Mouse (Mus musculus): ENCODE measurements around the gene Psg16. TPM values are rescaled to one million over a fixed set of nuclear protein-coding genes. Genes with fewer than 3 reads are reported as not detected.

The Psg16 gene
- polyA plus RNA-seq (2012; rRNA removed) = 2.9 and 3.0 TPM in 2 replicates

GRCm38 (mm10) chr7:17073904-17074615 lies at the start of gene Psg16:
Gene Psg16, plus strand, starts transcription at chr7:17074040.
- no peaks in the 10 kb centered on the region for H3K4me1 ChIP-seq (ENCODE audit: control insufficient read depth, insufficient read depth, low read length)
- peak within 1 kb of the TSS; percentile 42 for H3K4me3 ChIP-seq (ENCODE audit: insufficient read depth, low read length)
- no peak for TF ChIP-seq POLR2A (IDR thresholded peaks at IDR 0.05; ENCODE audit: extremely low read depth, insufficient read depth, low read length)
- peak; percentile 75 for TF ChIP-seq CTCF (IDR thresholded peaks at IDR 0.05; ENCODE audit: extremely low read depth, insufficient read depth, low read length)
- no peak within 1 kb of the TSS for H3K27ac ChIP-seq (ENCODE audit: insufficient read depth, low read length)

- Histone ChIP-seq H3K4me3 (ENCODE audit: insufficient read depth, low read length) (no peak overlapping the region), H3K27ac (ENCODE audit: insufficient read depth, low read length) (0 out of 2 replicates have a peak overlapping the region, but pooled peaks have one; percentile 9)
- TF ChIP-seq CTCF (IDR thresholded peaks at IDR 0.05; ENCODE audit: extremely low read depth, insufficient read depth, low read length) (no peak), POLR2A (IDR thresholded peaks at IDR 0.05; ENCODE audit: extremely low read depth, insufficient read depth, low read length) (no peak)
These were observed 49.7 kb upstream of the Psg16 start for GRCm38 (mm10) chr7:17024141-17024540.

GRCm38 (mm10) chr7:17024814-17025504 lies 48.9 kb upstream of the Psg16 start:
- peaks cover 14% of the 10 kb centered on the region for H3K4me1 ChIP-seq (ENCODE audit: control insufficient read depth, insufficient read depth, low read length)

More at GRCm38 (mm10) chr7:17024141-17024540, 49.7 kb upstream of the Psg16 start:
- H3K4me1 ChIP-seq (ENCODE audit: control insufficient read depth, insufficient read depth, low read length) = peaks cover 14% of the 10 kb centered on the region

GRCm38 (mm10) chr7:17025505-17025894 lies 48.3 kb upstream of the Psg16 start:
- TF ChIP-seq POLR2A (IDR thresholded peaks at IDR 0.05; ENCODE audit: extremely low read depth, insufficient read depth, low read length) (0 out of 2 replicates have a peak, but pooled peaks have one; percentile 16), CTCF (IDR thresholded peaks at IDR 0.05; ENCODE audit: extremely low read depth, insufficient read depth, low read length) (no peak)
- Histone ChIP-seq H3K4me1 (ENCODE audit: control insufficient read depth, insufficient read depth, low read length) (peaks cover 15% of the 10 kb centered on the region), H3K4me3 (ENCODE audit: insufficient read depth, low read length) (peak overlapping the region; percentile 93), H3K27ac (ENCODE audit: insufficient read depth, low read length) (0 out of 2 replicates have a peak overlapping the region, but pooled peaks have one; percentile 39)

More at GRCm38 (mm10) chr7:17024814-17025504, 48.9 kb upstream of the Psg16 start:
- H3K4me3 ChIP-seq (ENCODE audit: insufficient read depth, low read length) = peak overlapping the region; percentile 93; the same call in 1 of the 2 replicates
- no peak for TF ChIP-seq CTCF (IDR thresholded peaks at IDR 0.05; ENCODE audit: extremely low read depth, insufficient read depth, low read length)
- no peak for TF ChIP-seq POLR2A (IDR thresholded peaks at IDR 0.05; ENCODE audit: extremely low read depth, insufficient read depth, low read length)
- peak overlapping the region; percentile 39; the same call in 1 of the 2 replicates for H3K27ac ChIP-seq (ENCODE audit: insufficient read depth, low read length)

GRCm38 (mm10) chr7:17025896-17026622 lies 47.8 kb upstream of the Psg16 start:
- H3K4me1 ChIP-seq (ENCODE audit: control insufficient read depth, insufficient read depth, low read length) = peaks cover 15% of the 10 kb centered on the region
- TF ChIP-seq CTCF (IDR thresholded peaks at IDR 0.05; ENCODE audit: extremely low read depth, insufficient read depth, low read length) (no peak), POLR2A (IDR thresholded peaks at IDR 0.05; ENCODE audit: extremely low read depth, insufficient read depth, low read length) (no peak)
- H3K4me3 ChIP-seq (ENCODE audit: insufficient read depth, low read length) = peak overlapping the region; percentile 93
- no peak overlapping the region for H3K27ac ChIP-seq (ENCODE audit: insufficient read depth, low read length)

GRCm38 (mm10) chr7:17026710-17027587 lies 46.9 kb upstream of the Psg16 start:
- peak; percentile 44; the same call in 1 of the 2 replicates for TF ChIP-seq CTCF (IDR thresholded peaks at IDR 0.05; ENCODE audit: extremely low read depth, insufficient read depth, low read length)
- TF ChIP-seq POLR2A (IDR thresholded peaks at IDR 0.05; ENCODE audit: extremely low read depth, insufficient read depth, low read length) = no peak
- peaks cover 15% of the 10 kb centered on the region for H3K4me1 ChIP-seq (ENCODE audit: control insufficient read depth, insufficient read depth, low read length)
- peak overlapping the region; percentile 77 for H3K27ac ChIP-seq (ENCODE audit: insufficient read depth, low read length)
- H3K4me3 ChIP-seq (ENCODE audit: insufficient read depth, low read length) = peak overlapping the region; percentile 93

GRCm38 (mm10) chr7:17027588-17028343 lies 46.1 kb upstream of the Psg16 start, which contains the start of gene Ppp5c:
Gene Ppp5c, minus strand, starts transcription at chr7:17027924.
- H3K4me1 ChIP-seq (ENCODE audit: control insufficient read depth, insufficient read depth, low read length) = peaks cover 15% of the 10 kb centered on the region
- TF ChIP-seq POLR2A (IDR thresholded peaks at IDR 0.05; ENCODE audit: extremely low read depth, insufficient read depth, low read length) (no peak; the same call in 1 of the 2 replicates), CTCF (IDR thresholded peaks at IDR 0.05; ENCODE audit: extremely low read depth, insufficient read depth, low read length) (no peak)
- peak within 1 kb of the TSS; percentile 93 for H3K4me3 ChIP-seq (ENCODE audit: insufficient read depth, low read length)
- peak within 1 kb of the TSS; percentile 77 for H3K27ac ChIP-seq (ENCODE audit: insufficient read depth, low read length)

GRCm38 (mm10) chr7:17028923-17029322 lies 44.9 kb upstream of the Psg16 start:
- H3K27ac ChIP-seq (ENCODE audit: insufficient read depth, low read length) = no peak overlapping the region
- H3K4me3 ChIP-seq (ENCODE audit: insufficient read depth, low read length) = no peak overlapping the region
- TF ChIP-seq POLR2A (IDR thresholded peaks at IDR 0.05; ENCODE audit: extremely low read depth, insufficient read depth, low read length) (no peak), CTCF (IDR thresholded peaks at IDR 0.05; ENCODE audit: extremely low read depth, insufficient read depth, low read length) (no peak)
- peaks cover 15% of the 10 kb centered on the region for H3K4me1 ChIP-seq (ENCODE audit: control insufficient read depth, insufficient read depth, low read length)

All from cortical plate, adult 2 months (tissue).